Mouse (Mus musculus): ENCODE measurements around the gene Trim44.

Gene Trim44

DNA sequence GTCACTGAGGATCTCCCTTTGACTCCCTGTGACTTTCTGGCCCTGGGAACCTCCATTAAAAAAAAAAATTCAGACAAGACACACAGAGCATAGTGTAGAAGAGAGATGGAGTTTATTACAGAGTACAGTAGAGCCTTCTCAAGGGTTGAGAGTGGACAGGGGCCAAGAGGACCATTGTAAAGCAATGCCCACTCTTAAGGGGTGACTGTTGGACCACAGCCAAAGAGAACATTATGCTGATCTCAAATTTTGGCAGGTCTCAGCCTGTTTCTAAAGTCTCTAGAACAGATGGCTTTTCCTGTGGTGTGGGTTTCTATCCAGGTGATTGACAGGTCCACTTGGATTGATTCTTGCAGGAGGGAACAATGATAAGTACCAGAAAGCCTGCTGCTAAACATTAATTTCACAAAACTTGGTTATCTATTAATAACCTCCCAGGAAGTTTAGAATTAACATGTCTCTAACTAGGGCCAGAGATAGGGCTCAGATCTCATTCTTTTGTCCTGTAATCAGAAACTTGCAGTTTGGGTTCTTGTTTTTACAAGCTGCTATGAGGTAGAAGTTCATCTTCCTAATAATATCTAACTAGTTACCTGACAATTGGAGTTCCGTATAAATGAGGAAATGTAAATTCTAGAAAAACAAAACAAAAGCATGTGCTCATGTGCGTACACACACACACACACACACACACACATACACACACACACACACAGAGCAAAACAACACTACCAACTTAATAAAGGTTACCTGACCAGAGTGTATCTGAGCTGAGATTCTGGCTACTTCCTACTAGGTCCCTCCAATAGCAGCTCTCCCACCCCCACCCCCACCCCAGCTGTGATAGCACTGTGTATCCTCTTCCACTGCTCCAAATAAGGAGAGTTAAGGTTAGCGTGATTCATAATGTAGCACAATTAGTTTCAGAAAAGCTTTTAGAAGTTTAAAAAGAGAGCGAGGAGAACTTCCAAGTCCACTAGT is 1.0 kb downstream of the Trim44 start:
- DNase-seq (ENCODE audit: low read depth, low spot score) = no peak

GRCm38 (mm10) chr2:102403982-102404381 is 3.6 kb downstream of the Trim44 start:
- DNase-seq (ENCODE audit: low read depth, low spot score) = no peak

DNA sequence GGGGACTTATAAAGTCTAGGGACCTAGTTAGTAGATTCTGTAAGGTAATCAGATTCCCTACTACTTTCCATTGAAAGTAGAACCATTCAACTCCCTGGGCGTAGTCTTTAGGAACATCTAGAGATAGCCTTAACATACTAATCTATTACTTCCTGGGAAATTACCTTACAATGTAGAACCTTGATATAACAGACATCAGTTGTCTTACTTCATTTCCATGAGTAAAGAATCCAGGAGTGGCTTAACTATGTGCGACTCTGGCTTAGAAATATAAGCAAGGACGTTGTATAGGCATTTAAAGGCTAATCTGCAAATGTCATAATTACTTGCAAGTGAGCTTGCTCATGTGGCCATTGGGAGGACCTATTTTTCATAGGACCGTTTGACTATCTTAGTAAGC is 4.3 kb downstream of the Trim44 start:
- DNase-seq (ENCODE audit: low read depth, low spot score) = no peak

GRCm38 (mm10) chr2:102401352-102401692 is 6.3 kb downstream of the Trim44 start:
- DNase-seq (ENCODE audit: low read depth, low spot score) = no peak

DNA sequence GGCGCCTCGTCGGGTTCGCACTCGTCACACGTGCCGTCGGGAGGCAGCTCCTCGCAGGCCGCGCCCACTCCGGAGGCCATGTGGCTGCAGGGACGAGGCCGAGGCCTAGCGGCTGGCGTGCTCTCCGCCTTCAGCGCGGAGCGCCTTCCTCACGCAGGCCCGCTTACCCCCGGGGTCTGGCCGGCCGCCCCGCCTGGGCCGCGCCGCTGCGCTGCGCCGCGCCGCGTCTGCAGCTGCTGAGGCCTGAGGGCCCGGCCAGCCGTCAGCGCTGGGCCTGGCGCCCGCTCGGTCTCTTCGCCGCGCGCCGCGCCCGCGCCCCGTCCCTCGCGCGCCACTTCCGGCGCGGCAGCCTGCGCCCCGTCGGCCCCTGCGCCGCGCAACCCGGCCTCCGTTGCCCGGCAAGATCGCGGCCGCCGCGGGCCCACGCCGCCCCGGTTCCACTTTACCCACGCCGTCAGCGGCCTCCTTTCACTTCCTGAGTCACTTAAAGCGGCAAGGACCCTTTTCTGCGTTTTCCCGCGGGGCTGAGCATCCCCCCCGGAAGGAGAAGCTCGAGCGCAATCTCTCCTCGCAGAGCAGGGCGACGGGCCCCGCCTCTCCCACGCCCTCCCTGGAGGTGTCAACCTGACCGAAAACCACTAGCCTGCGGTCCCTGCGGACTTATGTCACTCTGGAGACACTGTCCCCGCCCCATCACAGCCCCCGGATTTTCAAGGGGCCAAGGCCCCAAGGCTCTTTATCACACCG is 6.8 kb downstream of the Trim44 start:
- DNase-seq (ENCODE audit: low read depth, low spot score) = no peak

GRCm38 (mm10) chr2:102399864-102400604 is 7.6 kb downstream of the Trim44 start:
- no peak for DNase-seq (ENCODE audit: low read depth, low spot score)

DNA sequence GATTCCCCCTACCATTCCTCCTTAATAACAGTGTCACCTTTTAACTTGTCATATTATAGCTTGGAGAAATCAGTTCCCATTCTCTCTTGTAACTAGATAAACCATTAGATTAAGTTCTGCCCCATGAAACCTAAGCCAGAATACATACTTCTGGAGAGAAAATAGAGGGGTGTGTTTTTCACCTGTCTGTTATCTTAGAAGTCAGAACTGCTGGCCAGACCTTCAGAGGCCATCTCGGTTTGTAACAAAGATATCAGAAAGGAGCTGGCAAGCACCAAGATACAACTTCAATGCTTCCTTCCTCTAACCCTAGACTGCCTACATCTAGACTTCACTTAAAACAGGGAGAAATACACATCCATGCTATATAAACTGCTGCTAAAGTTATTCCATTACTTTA is 11.1 kb downstream of the Trim44 start:
- DNase-seq (ENCODE audit: low read depth, low spot score) = no peak

DNA sequence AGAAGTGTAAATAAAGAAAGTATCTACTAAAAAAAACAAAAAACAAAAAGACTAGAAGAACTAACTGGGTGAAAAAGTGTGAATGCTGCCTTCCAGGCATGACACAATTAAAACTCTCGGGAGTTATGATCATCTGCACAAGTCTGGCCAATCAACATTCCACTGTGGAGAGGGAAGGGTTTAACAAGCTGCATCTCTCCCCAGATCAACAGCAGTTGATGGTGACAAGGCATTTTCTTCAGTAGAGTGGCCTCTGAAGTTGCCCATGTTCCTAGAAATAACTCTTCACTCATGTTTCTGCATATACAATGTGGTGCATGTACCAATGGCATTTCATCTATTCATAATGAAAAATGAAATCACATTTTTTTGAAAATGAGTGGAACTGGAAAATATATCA is 14.2 kb downstream of the Trim44 start:
- no peak for DNase-seq (ENCODE audit: low read depth, low spot score)

DNA sequence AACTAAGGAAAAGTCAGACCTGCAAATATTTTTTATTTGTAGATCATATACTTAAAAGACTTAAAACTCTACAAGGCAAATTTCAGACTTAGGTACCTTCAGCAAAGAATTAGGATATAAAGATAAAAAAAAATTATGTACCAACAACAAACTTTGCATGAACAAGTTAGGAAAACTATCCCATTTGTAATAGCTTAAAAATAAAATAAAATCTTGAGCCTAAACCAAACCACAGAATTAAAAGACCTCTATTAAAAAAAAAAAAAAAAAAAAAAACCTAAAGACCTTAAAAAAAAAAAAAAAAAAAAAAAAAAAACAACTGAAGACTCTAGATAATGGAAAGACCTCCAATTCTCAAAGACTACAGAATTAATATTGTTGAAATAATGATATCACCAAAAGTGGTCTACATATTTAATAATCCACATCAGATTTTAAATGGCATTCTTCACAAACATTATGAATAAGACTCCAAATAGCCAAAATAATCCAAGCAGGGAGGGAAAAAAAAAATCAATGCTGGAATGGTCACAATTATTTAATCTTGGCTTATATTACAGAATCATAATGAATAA is 22.2 kb downstream of the Trim44 start:
- DNase-seq (ENCODE audit: low read depth, low spot score) = no peak

GRCm38 (mm10) chr2:102384496-102384895 is 23.1 kb downstream of the Trim44 start:
- no peak for DNase-seq (ENCODE audit: low read depth, low spot score)

- DNase-seq (ENCODE audit: low read depth, low spot score) = no peak
These were observed 23.6 kb downstream of the Trim44 start for GRCm38 (mm10) chr2:102384057-102384456.

- DNase-seq (ENCODE audit: low read depth, low spot score) = no peak
These were observed 24.4 kb downstream of the Trim44 start for GRCm38 (mm10) chr2:102383069-102383834.

DNA sequence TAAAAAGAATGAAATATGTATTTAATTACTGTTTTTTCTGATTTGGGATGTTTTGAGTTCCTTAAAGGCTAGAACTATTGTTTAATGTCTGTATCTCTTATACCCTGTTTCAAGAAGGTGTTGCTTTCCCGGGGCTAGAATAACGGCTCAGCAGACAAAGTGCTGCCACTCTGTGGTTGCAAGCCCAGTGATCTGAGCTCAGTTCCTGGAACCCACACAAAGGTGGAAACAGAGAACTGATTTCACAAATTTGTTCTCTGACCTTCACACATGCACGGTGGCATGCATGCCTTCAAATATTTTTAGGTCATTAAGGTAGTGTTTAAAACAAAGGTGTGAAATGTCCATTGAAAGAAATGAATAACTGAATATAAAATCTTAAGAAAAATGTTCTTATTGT is 25.1 kb downstream of the Trim44 start:
- no peak for DNase-seq (ENCODE audit: low read depth, low spot score)

- DNase-seq (ENCODE audit: low read depth, low spot score) = no peak
These were observed 27.0 kb downstream of the Trim44 start for GRCm38 (mm10) chr2:102380581-102380980.

DNA sequence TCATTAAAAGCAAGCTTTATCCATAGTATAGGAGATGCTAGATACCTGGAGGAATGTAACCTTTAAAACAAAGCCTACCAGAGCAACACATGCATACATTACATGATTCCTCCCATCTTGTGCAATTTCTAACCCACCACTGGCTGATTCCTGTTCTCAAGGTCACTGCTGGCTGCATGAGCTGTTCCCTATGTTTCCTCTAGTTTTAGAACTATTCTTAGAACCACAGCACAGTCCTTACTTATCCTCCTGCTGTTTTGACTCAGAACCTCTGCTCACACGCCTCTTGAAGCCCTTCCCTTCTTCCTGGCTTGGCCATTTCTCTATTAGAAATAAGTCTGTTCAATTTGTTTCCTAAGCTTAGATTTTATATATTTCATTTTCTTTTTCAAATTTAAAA is 28.7 kb downstream of the Trim44 start:
- DNase-seq (ENCODE audit: low read depth, low spot score) = no peak

- DNase-seq (ENCODE audit: low read depth, low spot score) = no peak
These were observed 29.2 kb downstream of the Trim44 start for GRCm38 (mm10) chr2:102378381-102378780.

DNA sequence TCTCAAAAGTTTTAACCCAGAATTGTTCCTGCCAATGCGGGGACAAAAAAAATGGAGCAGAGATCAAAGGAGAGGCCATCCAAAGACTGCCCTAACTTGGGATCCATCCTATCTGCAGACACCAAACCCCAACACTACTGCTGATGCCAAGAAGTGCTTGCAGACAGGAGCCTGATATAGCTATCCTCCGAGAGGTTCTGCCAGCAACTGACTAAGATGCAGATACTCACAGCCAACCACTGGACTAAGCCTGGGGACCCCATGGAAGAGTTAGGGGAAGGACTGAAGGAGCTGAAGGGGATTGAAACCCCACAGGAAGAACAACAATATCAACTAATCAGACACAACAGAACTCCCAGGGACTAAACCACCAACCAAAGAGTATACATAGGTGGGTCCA is 30.3 kb downstream of the Trim44 start:
- no peak for DNase-seq (ENCODE audit: low read depth, low spot score)

DNA sequence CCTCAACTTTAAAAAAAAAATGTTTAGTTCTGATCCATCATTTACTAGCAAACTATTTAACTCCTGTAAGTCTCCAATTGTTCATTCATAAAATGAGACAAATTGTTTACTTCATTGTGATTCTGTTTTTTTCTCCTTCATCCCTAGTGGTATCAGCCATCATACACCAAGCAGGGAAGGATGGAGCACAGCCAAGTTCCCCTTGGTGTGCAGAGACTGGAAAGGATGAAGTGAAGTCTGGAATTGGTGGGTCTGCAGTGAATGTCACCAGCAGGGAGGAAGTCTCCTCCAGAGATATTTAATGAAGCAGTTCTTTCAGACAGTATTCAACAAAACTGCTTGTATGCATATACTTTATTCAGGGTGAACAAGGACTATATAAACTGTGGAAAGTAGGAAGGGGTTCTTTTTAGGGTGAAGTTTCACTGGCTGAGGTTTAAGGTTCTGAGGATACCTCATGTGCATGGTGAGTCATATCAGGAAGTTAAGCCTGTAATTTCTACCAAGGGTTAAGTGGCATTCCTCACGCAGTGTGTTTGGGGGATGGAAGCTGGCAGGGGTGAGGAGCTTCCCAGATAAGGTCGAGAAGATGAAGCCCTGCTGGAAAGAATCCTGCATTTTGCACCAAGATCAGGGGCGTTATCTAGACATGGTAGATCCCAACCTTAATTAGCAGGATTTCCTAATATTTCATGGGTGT is 34.1 kb downstream of the Trim44 start:
- DNase-seq (ENCODE audit: low read depth, low spot score) = no peak

DNA sequence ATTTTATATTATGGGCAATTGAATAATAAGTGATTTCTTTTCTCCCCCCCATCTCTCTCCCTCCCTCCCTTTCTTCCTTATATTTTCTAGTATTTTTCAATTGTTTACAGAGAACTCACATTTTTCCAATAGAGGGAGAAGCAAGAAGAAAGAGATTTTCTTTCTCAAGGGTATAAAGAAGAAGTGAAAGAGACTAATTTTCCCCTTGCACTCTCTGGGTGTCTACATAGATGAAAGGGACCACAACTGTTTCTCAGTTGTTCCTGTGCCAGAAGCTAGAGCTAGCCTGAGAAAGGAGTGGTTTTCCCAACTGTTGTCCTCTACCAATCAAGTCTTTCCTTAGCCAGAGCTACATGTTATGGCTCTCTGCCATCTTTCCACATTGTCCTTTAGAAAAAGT is 34.9 kb downstream of the Trim44 start:
- no peak for DNase-seq (ENCODE audit: low read depth, low spot score)

GRCm38 (mm10) chr2:102371332-102371731 is 36.3 kb downstream of the Trim44 start:
- DNase-seq (ENCODE audit: low read depth, low spot score) = no peak
